Mouse (Mus musculus) CH12.LX (cell line): ENCODE data around the gene Gm8300. TPM values are rescaled to one million over a fixed set of nuclear protein-coding genes. Genes with fewer than 3 reads are reported as not detected.
"Not testable (repeated sequence)": the region's sequence is repeated elsewhere in the genome, so short reads cannot be mapped to it uniquely, and the experiment has no call there.

Experiments used
- DNase-seq: peaks from one replicate; pipeline ENCODE4 v3.0.0-alpha.2; 2013; ENCODE audit errors: extremely low read depth
- H3K27ac ChIP-seq: 2 replicates; pipeline ENCODE4 v1.5.1; 2012; ENCODE audit warnings: low read depth, mild to moderate bottlenecking, control low read depth, moderate library complexity; ENCODE audit not compliant: insufficient read depth
- H3K27me3 ChIP-seq: replicated peaks from 2 replicates; pipeline ENCODE3; 2012; ENCODE audit warnings: inconsistent platforms
- H3K36me3 ChIP-seq, 2 experiments: replicated peaks in 1 of 2; 2 replicates each; pipeline versions ENCODE3 to v1.6.1; 2012; ENCODE audit warnings: inconsistent platforms in 1 of 2, low read length in 1 of 2, mild to moderate bottlenecking in 1 of 2, mixed read lengths in 1 of 2, moderate library complexity in 1 of 2; ENCODE audit not compliant: control insufficient read depth in 1 of 2, insufficient read depth in 1 of 2
- H3K4me1 ChIP-seq, 2 experiments: 2 replicates each; pipeline ENCODE4 v1.6.1; 2012; ENCODE audit warnings: inconsistent platforms in 1 of 2, moderate library complexity in 1 of 2; ENCODE audit not compliant: insufficient read depth in 2 of 2, control insufficient read depth in 1 of 2
- H3K4me2 ChIP-seq: 2 replicates; pipeline ENCODE4 v1.6.1; 2012; ENCODE audit warnings: low read depth, mild to moderate bottlenecking, control low read depth; ENCODE audit not compliant: poor library complexity, insufficient read depth, severe bottlenecking
- H3K4me3 ChIP-seq, 3 experiments: fragments of 150-350 bp in 1 of 3; sonication (generic) in 1 of 3; replicated peaks in 1 of 3; 2 replicates each; pipeline versions ENCODE3 to v1.5.1; 2011 to 2012; ENCODE audit warnings: low read depth in 2 of 3, low read length in 2 of 3, mild to moderate bottlenecking in 2 of 3, moderate library complexity in 2 of 3, control low read depth in 1 of 3, improper control_type of control experiment in 1 of 3, inconsistent platforms in 1 of 3, mixed read lengths in 1 of 3; ENCODE audit not compliant: poor library complexity in 1 of 3
- H3K79me2 ChIP-seq: replicated peaks from 2 replicates; pipeline ENCODE4 v1.6.1; 2012; ENCODE audit warnings: mild to moderate bottlenecking, moderate library complexity; ENCODE audit not compliant: control insufficient read depth, poor library complexity, insufficient read depth, severe bottlenecking; ENCODE audit errors: extremely low read depth
- H3K9ac ChIP-seq: 2 replicates; pipeline ENCODE4 v1.6.1; 2012; ENCODE audit warnings: low read depth, mild to moderate bottlenecking, control low read depth, moderate library complexity; ENCODE audit not compliant: insufficient read depth
- H3K9me3 ChIP-seq: replicated peaks from 2 replicates; pipeline ENCODE3; 2012; ENCODE audit warnings: low read length, inconsistent platforms, mixed read lengths
- CHD2 ChIP-seq: IDR thresholded peaks from 2 replicates; pipeline ENCODE4 v1.6.1; 2011; ENCODE audit warnings: low read length, improper control_type of control experiment
- E2F4 ChIP-seq: IDR thresholded peaks from 2 replicates; pipeline ENCODE4 v1.6.1; 2011; ENCODE audit warnings: low read depth, low read length, improper control_type of control experiment; ENCODE audit not compliant: insufficient replicate concordance
- ELF1 ChIP-seq: IDR thresholded peaks from 2 replicates; pipeline ENCODE4 v1.6.1; 2014; ENCODE audit warnings: low read depth, mild to moderate bottlenecking, inconsistent platforms, low read length, improper control_type of control experiment
- EP300 ChIP-seq: IDR thresholded peaks from 2 replicates; pipeline ENCODE4 v1.6.1; 2011; ENCODE audit warnings: low read length, improper control_type of control experiment
- IRF4 ChIP-seq: IDR thresholded peaks from 2 replicates; pipeline ENCODE4 v1.6.1; 2014; ENCODE audit warnings: low read depth, mild to moderate bottlenecking, inconsistent platforms, low read length, improper control_type of control experiment
- JUND ChIP-seq: conservative IDR thresholded peaks from 2 replicates; pipeline ENCODE4 v1.6.1; 2011; ENCODE audit warnings: low read depth, low read length, improper control_type of control experiment
- MAZ ChIP-seq: IDR thresholded peaks from 2 replicates; pipeline ENCODE4 v1.6.1; 2012; ENCODE audit warnings: low read depth, mild to moderate bottlenecking, inconsistent platforms, low read length, improper control_type of control experiment, moderate library complexity
- MEF2A ChIP-seq: IDR thresholded peaks from 2 replicates; pipeline ENCODE4 v1.6.1; 2014; ENCODE audit warnings: low read depth, mild to moderate bottlenecking, inconsistent platforms, low read length, improper control_type of control experiment, borderline replicate concordance
- NRF1 ChIP-seq: IDR thresholded peaks from 2 replicates; pipeline ENCODE4 v1.6.1; 2014; ENCODE audit warnings: low read depth, mild to moderate bottlenecking, inconsistent platforms, low read length, improper control_type of control experiment, moderate library complexity
- POLR2A ChIP-seq: IDR thresholded peaks from 2 replicates; pipeline ENCODE4 v1.6.1; 2011; ENCODE audit warnings: low read depth, mild to moderate bottlenecking, improper control_type of control experiment, low read length
- RCOR1 ChIP-seq: conservative IDR thresholded peaks from 2 replicates; pipeline ENCODE4 v1.6.1; 2012; ENCODE audit warnings: low read depth, mild to moderate bottlenecking, inconsistent platforms, low read length, improper control_type of control experiment
- TCF12 ChIP-seq: IDR thresholded peaks from 2 replicates; pipeline ENCODE4 v1.6.1; 2014; ENCODE audit warnings: low read depth, mild to moderate bottlenecking, inconsistent platforms, low read length, improper control_type of control experiment
- UBTF ChIP-seq: IDR thresholded peaks from 2 replicates; pipeline ENCODE4 v1.6.1; 2012; ENCODE audit warnings: low read depth, mild to moderate bottlenecking, inconsistent platforms, low read length, improper control_type of control experiment, moderate library complexity
- USF2 ChIP-seq: conservative IDR thresholded peaks from 2 replicates; pipeline ENCODE4 v1.6.1; 2011; ENCODE audit warnings: low read depth, low read length, improper control_type of control experiment
- ZMIZ1 ChIP-seq: IDR thresholded peaks from 2 replicates; pipeline ENCODE4 v1.6.1; 2012; ENCODE audit warnings: low read depth, mild to moderate bottlenecking, inconsistent platforms, low read length, improper control_type of control experiment
- dilution Hi-C: fragments of 300-500 bp; cut with MboI; formaldehyde crosslinking; loops from 2 replicates; pipeline ENCODE4 v1.14.3; 2020; ENCODE audit warnings: low sequenced_read_pairs; ENCODE audit not compliant: extremely low pct_unique_long_range_greater_than_20kb, extremely low pct_ligation_motif_present
- in situ Hi-C: fragments of 300-500 bp; cut with MboI; formaldehyde crosslinking; loops from 3 replicates; pipeline ENCODE4 v1.14.3; 2019; ENCODE audit warnings: low sequenced_read_pairs, low pct_ligation_motif_present, low pct_unique_long_range_greater_than_20kb, mixed read lengths
- polyA plus RNA-seq: library from polyadenylated mRNA; unstranded; fragments of >175 nt; gene quantifications from 2 replicates; pipeline ENCODE4 v1.2.1, GENCODE M21; 2012; ENCODE audit warnings: low read depth; ENCODE audit not compliant: insufficient read length
- total RNA-seq, 2 experiments: library from RNA; depleted of rRNA; stranded (reverse); fragments of 300-350 nt in 1 of 2; fragments of >200 nt in 1 of 2; gene quantifications; 2 replicates each; pipeline ENCODE4 v1.2.3; 2012 to 2014

The Gm8300 gene
- total and polyA plus RNA-seq, 3 experiments = 0.04 TPM; not detected in 2

DNA sequence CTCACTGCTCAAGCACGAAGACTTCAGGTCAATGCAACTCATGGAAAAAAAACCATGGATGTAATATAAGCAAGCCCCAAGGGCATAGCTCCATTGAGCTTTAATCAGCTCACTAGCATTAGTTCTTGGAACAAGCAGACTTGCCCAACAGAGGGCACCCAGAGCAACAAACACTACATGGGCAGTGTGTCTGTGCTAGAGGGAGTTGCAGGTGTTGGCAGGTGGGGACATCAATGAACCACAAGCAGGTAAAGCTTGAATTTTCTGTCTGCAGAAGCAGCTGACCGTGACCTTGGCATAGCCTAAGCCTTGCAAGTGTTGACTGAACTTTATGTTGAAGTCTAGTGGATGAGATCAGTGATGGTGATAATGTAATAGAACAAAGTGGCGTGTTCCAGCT is 39.4 kb upstream of the Gm8300 start:
- H3K27ac ChIP-seq = no peak overlapping the region
- no peak overlapping the region for H3K4me2 ChIP-seq
- peaks cover 5 to 14% of the 10 kb centered on the region in 2 experiments; a peak in 3 of 4 replicates for H3K4me1 ChIP-seq
- H3K4me3 ChIP-seq = no peak overlapping the region
- H3K9me3 ChIP-seq = no peaks in the 10 kb centered on the region
- no peak overlapping the region for H3K9ac ChIP-seq
- peaks cover 1 to 5% of the 10 kb centered on the region in 2 experiments for H3K36me3 ChIP-seq
- in situ Hi-C loops = no loop called here
- DNase-seq = no peak
- TF ChIP-seq EP300 = no peak
- TF ChIP-seq ZMIZ1 = no peak
- no peak for TF ChIP-seq IRF4
- TF ChIP-seq NRF1 = no peak
- no peak for TF ChIP-seq MAZ
- no peak for TF ChIP-seq MEF2A
- no peak for TF ChIP-seq RCOR1
- no peak for TF ChIP-seq TCF12
- no peak for TF ChIP-seq USF2
- no peak for TF ChIP-seq POLR2A
- no peak for TF ChIP-seq E2F4
- no peak for TF ChIP-seq CHD2
- TF ChIP-seq JUND = no peak
- no peak for TF ChIP-seq UBTF
- no peak for TF ChIP-seq ELF1
- peaks cover 22% of the 10 kb centered on the region for H3K79me2 ChIP-seq
- no peaks in the 10 kb centered on the region for H3K27me3 ChIP-seq
- dilution Hi-C loops = no loop called here

DNA sequence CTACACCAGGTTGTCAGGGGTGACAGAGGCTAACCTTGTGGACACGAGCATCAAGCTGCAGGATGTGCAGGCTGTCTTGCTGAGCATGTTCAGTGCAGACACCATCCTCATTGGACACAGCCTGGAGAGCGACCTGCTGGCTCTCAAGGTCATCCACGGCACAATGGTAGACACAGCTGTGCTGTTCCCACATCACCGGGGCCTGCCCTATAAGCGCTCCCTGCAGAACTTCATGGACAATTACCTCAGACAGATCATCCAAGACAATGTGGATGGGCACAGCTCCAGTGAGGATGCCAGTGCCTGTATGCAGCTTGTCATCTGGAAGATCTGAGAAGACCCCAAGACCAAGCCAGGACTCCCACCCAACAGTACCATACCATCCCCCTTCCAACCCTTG is 31.6 kb upstream of the Gm8300 start:
- H3K4me1 ChIP-seq, dilution Hi-C loops, H3K79me2 ChIP-seq, DNase-seq, H3K4me2 ChIP-seq, H3K36me3 ChIP-seq, in situ Hi-C loops, H3K4me3 ChIP-seq, H3K9me3 ChIP-seq, H3K9ac ChIP-seq, H3K27me3 ChIP-seq, H3K27ac ChIP-seq: not testable (repeated sequence)

DNA sequence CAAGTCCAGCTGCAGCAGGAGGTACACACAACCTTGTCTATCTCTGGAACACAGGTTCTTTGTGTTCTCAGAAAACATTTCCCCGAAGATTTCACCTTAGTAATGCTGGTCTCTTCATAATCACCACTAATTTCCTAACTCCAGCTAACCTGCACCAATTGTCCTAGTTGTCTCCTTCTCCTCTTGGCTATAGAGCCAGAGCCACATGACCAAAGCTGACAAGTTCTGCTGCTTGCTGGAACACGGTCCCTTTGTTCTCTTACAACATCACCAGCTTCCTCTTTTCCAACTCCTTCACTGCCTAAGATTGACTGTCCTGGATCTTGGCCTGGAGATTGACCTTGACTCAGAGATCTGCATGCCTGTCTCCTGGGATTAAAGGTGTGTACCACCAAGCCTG is 25.4 kb upstream of the Gm8300 start:
- dilution Hi-C loops, H3K4me3 ChIP-seq, H3K27ac ChIP-seq, H3K79me2 ChIP-seq, H3K36me3 ChIP-seq, H3K9ac ChIP-seq, DNase-seq, H3K9me3 ChIP-seq, H3K27me3 ChIP-seq, H3K4me2 ChIP-seq, in situ Hi-C loops, H3K4me1 ChIP-seq: not testable (repeated sequence)

DNA sequence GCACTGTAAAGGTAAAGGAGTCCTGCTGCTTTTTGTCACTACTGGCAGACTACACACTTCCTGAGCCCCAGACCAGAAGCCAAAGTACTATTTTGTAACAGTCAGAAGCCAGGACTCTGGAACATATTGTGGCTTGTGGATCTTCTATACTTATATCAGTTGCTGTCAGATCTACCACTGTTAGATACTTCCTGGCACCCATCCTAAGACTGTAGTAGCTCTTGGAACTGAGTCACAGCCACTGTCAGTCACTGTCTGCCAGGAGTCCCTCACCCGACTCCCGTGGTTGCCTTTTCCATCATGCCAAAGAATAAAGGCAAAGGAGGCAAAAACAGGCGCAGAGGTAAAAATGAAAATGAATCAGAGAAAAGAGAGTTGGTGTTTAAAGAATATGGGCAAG is 19.7 kb upstream of the Gm8300 start, which contains the start of gene Gm5788:
TSS of gene Gm5788 (plus strand) at position 301 of the 400 bp plus-strand sequence.
- not testable (repeated sequence) for H3K27me3 ChIP-seq

More for the DNA sequence above, 19.7 kb upstream of the Gm8300 start, which contains the start of gene Gm5788:
- H3K27ac ChIP-seq, dilution Hi-C loops, H3K9me3 ChIP-seq, H3K4me1 ChIP-seq, H3K79me2 ChIP-seq, H3K9ac ChIP-seq, H3K36me3 ChIP-seq, H3K4me2 ChIP-seq, H3K4me3 ChIP-seq, DNase-seq, in situ Hi-C loops: not testable (repeated sequence)
